Mouse (Mus musculus): ENCODE data around the gene Mturn. TPM values are rescaled to one million over a fixed set of nuclear protein-coding genes. Genes with fewer than 3 reads are reported as not detected.
A peak's percentile ranks its signal among the peaks of the same experiment; 100 is the strongest.

Gene Mturn
- polyA plus RNA-seq, 1 experiment from 2014 or later, result 4.3 TPM

DNA sequence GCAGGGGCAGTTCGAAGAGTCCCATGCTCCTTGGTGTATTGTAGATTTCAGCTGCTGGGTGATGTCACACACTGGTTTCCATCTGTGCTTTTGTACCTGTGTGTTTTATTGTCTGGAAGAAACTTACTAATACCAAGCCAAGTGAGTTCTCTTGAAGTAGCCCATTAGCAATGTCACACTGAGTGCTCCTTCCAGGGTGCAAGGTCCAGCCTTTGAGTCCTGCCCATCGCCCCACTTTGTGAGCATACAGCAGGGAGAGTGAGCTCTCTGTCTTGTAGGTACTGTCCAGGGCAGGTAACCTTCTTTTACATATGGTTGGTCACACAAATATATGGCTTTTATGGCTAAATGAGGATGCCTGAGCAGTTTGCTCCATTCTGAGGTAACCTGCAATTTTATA lies 19.1 kb downstream of the Mturn start:
- Histone ChIP-seq H3K4me3 (no peak overlapping the region), H3K9me3 (no peaks in the 10 kb centered on the region), H3K27ac (no peak overlapping the region), H3K9ac (no peak overlapping the region), H3K27me3 (peaks cover 54% of the 10 kb centered on the region), H3K4me1 (peaks cover 2% of the 10 kb centered on the region), H3K36me3 (no peaks in the 10 kb centered on the region), H3K4me2 (no peak overlapping the region)
- WGBS, result 91% methylated on average over 2 of the region's 2 CpGs
- no peak for ATAC-seq (ENCODE audit: borderline replicate concordance, extremely low read depth, low FRiP score, low TSS enrichment)

DNA sequence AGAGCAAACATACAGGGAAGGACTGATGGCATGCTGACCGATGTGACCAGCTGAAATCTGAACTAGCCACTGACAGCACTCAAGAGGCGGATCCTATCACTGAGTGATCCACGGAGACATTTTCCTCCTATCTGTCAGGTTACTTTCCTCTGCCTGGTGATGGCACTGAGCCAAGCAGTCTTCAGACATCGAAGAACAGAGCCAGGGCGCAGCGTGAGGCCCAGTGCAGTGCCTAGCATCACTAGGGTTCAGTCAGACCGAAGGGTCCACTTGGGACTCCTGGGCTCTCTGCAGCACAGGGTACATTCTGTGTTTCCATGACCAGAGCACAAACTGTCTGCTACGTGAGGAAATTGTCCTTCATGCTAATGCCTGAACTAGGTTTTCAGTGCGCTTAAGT lies 20.5 kb downstream of the Mturn start:
- Histone ChIP-seq H3K9me3 (no peaks in the 10 kb centered on the region), H3K9ac (no peak overlapping the region), H3K4me2 (no peak overlapping the region), H3K27ac (no peak overlapping the region), H3K27me3 (peaks cover 54% of the 10 kb centered on the region), H3K4me1 (peaks cover 7% of the 10 kb centered on the region), H3K36me3 (no peaks in the 10 kb centered on the region), H3K4me3 (no peak overlapping the region)
- 52% methylated on average over 9 of the region's 9 CpGs for WGBS
- no peak for ATAC-seq (ENCODE audit: borderline replicate concordance, extremely low read depth, low FRiP score, low TSS enrichment)

DNA sequence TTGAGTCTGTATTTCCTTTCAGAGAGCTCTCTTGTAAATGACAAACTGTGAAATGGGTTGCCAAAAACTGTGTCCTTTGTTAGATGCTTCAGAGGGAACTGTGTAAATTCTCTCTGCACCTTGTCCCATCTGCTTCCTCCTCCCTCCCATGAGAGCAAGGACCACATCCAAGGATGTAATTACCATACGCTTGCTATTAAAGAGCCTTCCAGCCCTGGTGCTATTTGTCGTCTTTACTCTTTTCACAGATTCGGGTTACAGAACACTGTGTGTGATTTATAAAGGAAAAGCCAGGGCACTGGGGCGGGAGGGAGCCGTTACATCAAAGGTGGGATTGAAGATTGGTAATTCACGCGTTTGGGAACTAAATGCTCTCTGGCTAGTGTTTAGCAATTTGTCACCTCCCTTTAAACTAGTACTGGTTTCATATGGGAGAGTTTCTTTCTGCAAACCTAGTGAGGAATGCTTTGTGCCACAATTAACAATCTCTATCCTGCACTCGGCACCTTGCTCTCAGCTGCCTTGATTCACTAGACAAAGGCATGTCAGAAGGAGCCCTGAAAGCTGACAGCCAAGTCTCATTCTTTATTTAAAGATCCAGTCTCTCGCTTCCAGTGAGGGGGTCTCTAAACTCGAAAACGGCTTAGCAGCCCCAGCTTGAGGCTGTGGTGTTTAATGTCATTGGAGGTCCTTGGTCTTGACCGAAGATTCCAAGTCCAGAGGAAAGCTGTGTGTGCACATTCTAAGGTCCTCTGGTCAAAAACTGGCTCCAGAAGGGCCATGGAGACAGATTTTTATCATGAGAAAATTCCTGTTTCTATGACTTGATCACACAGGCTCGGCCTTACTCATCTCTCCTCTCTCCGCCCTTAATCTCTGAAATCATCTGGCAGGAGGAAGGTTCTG lies 22.5 kb downstream of the Mturn start:
- WGBS, result 23% methylated on average over 14 of the region's 14 CpGs
- no peak overlapping the region for H3K4me3 ChIP-seq
- H3K9me3 ChIP-seq, result no peaks in the 10 kb centered on the region
- H3K27ac ChIP-seq, result no peak overlapping the region
- no peaks in the 10 kb centered on the region for H3K36me3 ChIP-seq
- peaks cover 7% of the 10 kb centered on the region for H3K4me1 ChIP-seq
- no peak for ATAC-seq (ENCODE audit: borderline replicate concordance, extremely low read depth, low FRiP score, low TSS enrichment)
- no peak overlapping the region for H3K4me2 ChIP-seq
- H3K9ac ChIP-seq, result no peak overlapping the region
- H3K27me3 ChIP-seq, result peaks cover 47% of the 10 kb centered on the region

DNA sequence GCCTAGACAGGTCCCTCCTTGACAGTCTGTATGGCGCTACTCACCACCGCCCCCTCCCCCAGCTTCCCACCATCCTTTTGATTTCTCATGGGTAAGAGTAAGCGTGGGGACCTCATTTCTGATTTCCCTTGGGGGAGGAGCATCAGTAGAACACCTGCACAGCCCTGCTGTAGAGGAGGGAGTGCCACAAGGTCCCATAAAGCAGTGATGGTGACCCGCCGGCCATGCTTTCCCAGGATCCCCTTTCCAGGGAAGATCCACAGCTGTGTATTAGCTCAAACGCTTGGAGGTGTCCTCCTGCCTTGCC lies 23.1 kb downstream of the Mturn start:
- H3K27ac ChIP-seq, result no peak overlapping the region
- H3K4me2 ChIP-seq, result no peak overlapping the region
- no peaks in the 10 kb centered on the region for H3K9me3 ChIP-seq
- H3K4me1 ChIP-seq, result peaks cover 7% of the 10 kb centered on the region
- no peaks in the 10 kb centered on the region for H3K36me3 ChIP-seq
- no peak overlapping the region for H3K4me3 ChIP-seq
- peaks cover 47% of the 10 kb centered on the region for H3K27me3 ChIP-seq
- 28% methylated on average over 6 of the region's 6 CpGs for WGBS
- ATAC-seq (ENCODE audit: borderline replicate concordance, extremely low read depth, low FRiP score, low TSS enrichment), result no peak
- H3K9ac ChIP-seq, result no peak overlapping the region

DNA sequence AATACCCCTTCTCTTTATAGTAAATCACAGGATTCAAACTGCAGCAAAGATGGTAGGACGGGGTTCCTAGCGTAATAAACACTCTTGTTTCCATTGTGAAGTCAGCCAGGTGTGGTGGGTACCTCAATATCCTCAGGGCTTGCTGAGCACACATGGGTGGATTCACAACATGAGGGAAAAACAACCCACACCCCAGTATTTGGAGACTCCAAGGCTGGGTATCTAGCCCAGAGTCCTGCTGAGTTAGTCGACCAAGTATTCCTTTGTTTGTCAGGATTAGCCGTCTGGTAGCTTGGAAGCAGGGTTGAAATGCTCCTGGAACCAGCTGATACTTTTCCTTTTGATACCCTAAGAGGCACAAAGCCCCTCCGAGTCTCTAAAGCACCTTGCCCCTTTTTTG lies 23.4 kb downstream of the Mturn start:
- H3K27ac ChIP-seq, result no peak overlapping the region
- no peak overlapping the region for H3K9ac ChIP-seq
- 36% methylated on average over 5 of the region's 5 CpGs for WGBS

DNA sequence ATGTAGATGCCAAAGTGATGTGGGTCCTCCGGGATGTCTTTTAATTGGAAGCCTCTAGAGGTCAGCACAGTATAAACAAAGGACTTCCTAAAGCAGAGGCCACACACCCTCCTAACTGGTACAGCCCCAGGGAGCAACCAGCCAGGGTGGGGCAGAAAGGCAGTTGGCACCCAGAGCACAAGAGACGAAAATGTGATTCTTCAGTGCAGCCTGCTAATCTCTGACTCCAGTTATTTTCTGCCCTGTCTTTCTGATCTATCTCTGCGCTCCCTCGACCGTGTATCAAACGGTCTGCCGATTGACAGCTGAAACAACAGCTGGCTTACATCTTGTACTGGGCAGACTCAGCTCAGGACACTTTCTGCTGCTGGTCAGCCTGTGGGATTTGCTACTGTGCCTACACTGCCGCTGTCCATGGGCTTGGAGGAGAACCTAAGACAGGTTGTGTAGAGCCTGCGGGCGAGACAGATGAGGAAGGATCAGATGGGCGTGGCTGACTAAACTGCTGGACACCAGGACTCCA lies 24.0 kb downstream of the Mturn start:
- H3K4me3 ChIP-seq, result peak overlapping the region; percentile 13; the same call in 1 of the 2 replicates

More for the DNA sequence above, 23.4 kb downstream of the Mturn start:
- ATAC-seq (ENCODE audit: borderline replicate concordance, extremely low read depth, low FRiP score, low TSS enrichment), result no peak
- H3K9me3 ChIP-seq, result no peaks in the 10 kb centered on the region
- peaks cover 7% of the 10 kb centered on the region for H3K4me1 ChIP-seq
- H3K4me3 ChIP-seq, result no peak overlapping the region
- H3K4me2 ChIP-seq, result no peak overlapping the region
- H3K36me3 ChIP-seq, result no peaks in the 10 kb centered on the region
- peaks cover 47% of the 10 kb centered on the region for H3K27me3 ChIP-seq

DNA sequence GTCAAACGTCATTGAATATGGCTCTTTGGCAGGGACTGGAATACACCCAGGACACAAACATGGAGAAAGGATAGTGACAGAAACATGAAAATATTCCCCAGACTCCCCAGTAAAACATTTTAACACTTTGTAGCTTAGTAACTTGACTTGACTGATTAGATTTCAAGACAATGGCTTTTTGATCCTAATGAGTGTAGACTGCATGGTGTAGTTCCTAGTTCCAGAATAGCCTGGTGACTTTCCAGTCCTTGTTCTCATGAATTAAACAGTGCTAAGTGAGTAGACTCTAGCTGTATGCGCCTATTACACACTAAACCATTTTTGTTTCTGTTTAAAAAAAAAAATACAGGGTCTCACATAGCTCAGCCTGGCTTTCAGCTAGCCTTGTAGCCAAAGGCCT lies 24.7 kb downstream of the Mturn start:
- ATAC-seq (ENCODE audit: borderline replicate concordance, extremely low read depth, low FRiP score, low TSS enrichment), result no peak
- H3K4me2 ChIP-seq, result no peak overlapping the region
- H3K9ac ChIP-seq, result no peak overlapping the region
- no peaks in the 10 kb centered on the region for H3K36me3 ChIP-seq
- peaks cover 7% of the 10 kb centered on the region for H3K4me1 ChIP-seq
- H3K9me3 ChIP-seq, result no peaks in the 10 kb centered on the region
- H3K27me3 ChIP-seq, result peaks cover 40% of the 10 kb centered on the region
- no peak overlapping the region for H3K27ac ChIP-seq
- no peak overlapping the region for H3K4me3 ChIP-seq
- 65% methylated on average over 2 of the region's 2 CpGs for WGBS

More for the DNA sequence above, 24.0 kb downstream of the Mturn start:
- H3K27me3 ChIP-seq, result peaks cover 44% of the 10 kb centered on the region
- peaks cover 7% of the 10 kb centered on the region for H3K4me1 ChIP-seq
- H3K4me2 ChIP-seq, result peak overlapping the region; percentile 52
- no peaks in the 10 kb centered on the region for H3K36me3 ChIP-seq
- WGBS, result 14% methylated on average over 11 of the region's 11 CpGs
- H3K27ac ChIP-seq, result no peak overlapping the region
- H3K9ac ChIP-seq, result no peak overlapping the region
- ATAC-seq (ENCODE audit: borderline replicate concordance, extremely low read depth, low FRiP score, low TSS enrichment), result peak; percentile 74; the same call in 1 of the 2 replicates
- H3K9me3 ChIP-seq, result no peaks in the 10 kb centered on the region

DNA sequence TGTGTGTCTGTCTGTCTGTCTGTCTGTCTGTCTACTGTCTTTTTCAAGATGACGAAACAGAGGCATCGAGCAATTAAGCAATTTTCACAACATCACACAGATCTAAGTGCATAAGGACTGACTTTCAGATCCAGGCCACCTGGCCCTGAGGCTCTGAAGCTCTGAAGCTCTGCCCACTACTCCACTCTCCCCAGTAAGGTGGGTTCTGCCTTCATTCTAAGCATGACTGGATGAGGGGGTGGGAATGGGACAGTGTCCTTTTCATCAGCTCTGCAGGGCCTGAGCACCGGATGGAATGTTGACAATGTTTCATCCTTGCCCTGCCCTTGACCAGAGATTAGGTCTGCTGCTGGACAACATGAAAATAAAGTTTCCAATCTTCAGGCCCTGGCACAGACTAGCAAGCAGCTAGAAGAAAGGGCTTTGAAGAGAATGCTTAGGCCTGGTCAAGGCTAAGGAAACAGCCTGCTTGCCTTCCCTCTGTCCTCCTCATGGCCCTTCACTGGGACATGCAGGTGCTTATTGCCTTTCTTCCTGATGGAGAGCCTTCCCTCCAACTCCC lies 25.3 kb downstream of the Mturn start:
- Histone ChIP-seq H3K36me3 (no peaks in the 10 kb centered on the region), H3K9ac (no peak overlapping the region), H3K27me3 (peaks cover 34% of the 10 kb centered on the region), H3K4me3 (no peak overlapping the region), H3K4me2 (no peak overlapping the region), H3K4me1 (peaks cover 7% of the 10 kb centered on the region), H3K27ac (no peak overlapping the region), H3K9me3 (no peaks in the 10 kb centered on the region)
- 71% methylated on average over 3 of the region's 3 CpGs for WGBS
- ATAC-seq (ENCODE audit: borderline replicate concordance, extremely low read depth, low FRiP score, low TSS enrichment), result no peak

DNA sequence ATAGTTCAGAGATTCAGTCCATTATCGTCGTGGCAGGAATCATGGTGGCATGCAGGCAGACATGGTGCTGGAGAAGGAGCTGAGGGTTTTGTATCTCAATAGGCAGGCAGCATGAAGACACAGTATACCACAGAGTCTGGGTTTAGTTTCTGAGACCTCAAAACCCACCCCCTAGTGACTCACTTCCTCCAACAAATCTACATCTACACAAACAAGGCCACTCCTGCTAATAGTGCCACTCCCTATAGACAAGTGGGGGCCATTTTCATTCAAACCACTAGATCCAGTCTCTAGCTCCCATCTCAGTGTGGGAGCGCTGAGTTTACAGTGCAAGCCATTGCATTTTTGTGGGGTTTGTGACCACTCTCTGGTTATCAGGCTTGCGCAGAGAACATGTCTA lies 27.2 kb downstream of the Mturn start:
- Histone ChIP-seq H3K27me3 (peaks cover 15% of the 10 kb centered on the region), H3K36me3 (no peaks in the 10 kb centered on the region)

DNA sequence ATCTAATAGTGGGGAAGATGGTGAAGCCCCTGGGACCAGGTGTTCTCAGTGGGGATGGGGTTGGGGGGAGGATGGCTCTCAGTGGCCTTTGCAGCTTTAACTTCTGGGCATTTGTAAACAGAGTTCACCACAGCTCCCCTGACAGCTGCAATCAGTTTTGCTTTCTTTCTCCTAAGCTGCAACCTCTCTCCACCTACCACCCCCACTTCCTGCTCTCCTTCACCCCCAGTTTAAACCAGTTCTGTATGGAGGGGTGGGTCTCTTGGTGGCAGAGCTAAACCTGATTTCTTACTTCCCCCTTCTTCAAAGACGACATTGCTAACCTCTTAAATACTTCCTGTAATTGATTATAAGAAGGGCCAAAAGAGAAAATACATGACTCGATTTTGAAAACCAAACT lies 34.3 kb downstream of the Mturn start:
- Histone ChIP-seq H3K27ac (no peak overlapping the region), H3K36me3 (no peaks in the 10 kb centered on the region), H3K9me3 (no peaks in the 10 kb centered on the region), H3K4me1 (peaks cover 14% of the 10 kb centered on the region; the same call in 1 of the 2 replicates), H3K4me2 (no peak overlapping the region), H3K9ac (no peak overlapping the region), H3K4me3 (no peak overlapping the region), H3K27me3 (no peaks in the 10 kb centered on the region)
- 11% methylated on average over 2 of the region's 2 CpGs for WGBS
- no peak for ATAC-seq (ENCODE audit: borderline replicate concordance, extremely low read depth, low FRiP score, low TSS enrichment)

More for the DNA sequence above, 27.2 kb downstream of the Mturn start:
- peaks cover 7% of the 10 kb centered on the region for H3K4me1 ChIP-seq
- WGBS, result 92% methylated on average over 4 of the region's 4 CpGs
- ATAC-seq (ENCODE audit: borderline replicate concordance, extremely low read depth, low FRiP score, low TSS enrichment), result no peak
- no peak overlapping the region for H3K4me3 ChIP-seq
- H3K9me3 ChIP-seq, result no peaks in the 10 kb centered on the region
- H3K27ac ChIP-seq, result no peak overlapping the region
- no peak overlapping the region for H3K4me2 ChIP-seq
- H3K9ac ChIP-seq, result no peak overlapping the region

DNA sequence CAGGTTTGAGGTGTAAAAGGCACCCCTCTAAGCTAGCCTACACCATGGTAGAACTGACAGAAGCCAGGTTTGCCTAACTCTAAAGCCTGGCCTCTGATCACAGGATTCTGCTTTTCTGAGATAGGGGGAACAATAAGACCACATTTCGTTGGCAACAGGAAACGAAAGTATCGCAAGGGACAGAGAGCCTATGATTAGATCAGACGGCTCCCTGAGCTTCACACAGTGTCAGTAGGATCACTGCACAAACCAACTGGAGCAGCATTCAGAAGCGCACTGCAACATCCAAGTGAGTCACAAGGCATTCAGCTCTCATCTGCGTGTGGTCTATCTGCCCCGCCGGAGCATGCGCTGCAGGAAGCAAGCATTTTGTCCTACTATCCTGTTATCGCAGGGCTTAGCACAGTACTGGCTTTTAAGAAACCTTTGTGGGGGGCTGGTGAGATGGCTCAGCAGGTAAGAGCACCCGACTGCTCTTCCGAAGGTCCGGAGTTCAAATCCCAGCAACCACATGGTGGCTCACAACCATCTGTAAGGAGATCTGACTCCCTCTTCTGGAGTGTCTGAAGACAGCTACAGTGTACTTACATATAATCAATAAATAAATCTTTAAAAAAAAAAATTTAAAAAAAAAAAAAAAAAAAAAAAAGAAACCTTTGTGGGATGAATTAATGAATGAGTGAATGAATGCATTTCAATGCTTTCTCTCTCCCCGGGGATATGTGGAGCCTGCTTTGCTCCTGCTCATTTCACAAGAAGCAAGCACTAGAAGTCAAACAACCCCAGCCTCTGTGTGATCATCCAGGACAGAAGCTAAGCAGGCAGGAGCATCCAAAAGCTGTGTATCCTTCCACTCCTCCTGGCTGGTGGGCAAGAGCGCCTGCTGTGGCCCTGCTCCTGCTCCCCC lies 37.6 kb downstream of the Mturn start:
- WGBS, result 73% methylated on average over 15 of the region's 15 CpGs
- Histone ChIP-seq H3K27me3 (no peaks in the 10 kb centered on the region), H3K4me1 (peaks cover 15% of the 10 kb centered on the region; the same call in 1 of the 2 replicates), H3K4me2 (no peak overlapping the region), H3K36me3 (no peaks in the 10 kb centered on the region), H3K9ac (no peak overlapping the region), H3K9me3 (no peaks in the 10 kb centered on the region), H3K27ac (no peak overlapping the region), H3K4me3 (no peak overlapping the region)
- no peak for ATAC-seq (ENCODE audit: borderline replicate concordance, extremely low read depth, low FRiP score, low TSS enrichment)
